Mouse (Mus musculus): Measurements from ENCODE around the gene Ifna5.
A peak's percentile ranks its signal among the peaks of the same experiment; 100 is the strongest.
"Not testable (repeated sequence)": the region's sequence is repeated elsewhere in the genome, so short reads cannot be mapped to it uniquely, and the experiment has no call there.

Gene Ifna5

DNA sequence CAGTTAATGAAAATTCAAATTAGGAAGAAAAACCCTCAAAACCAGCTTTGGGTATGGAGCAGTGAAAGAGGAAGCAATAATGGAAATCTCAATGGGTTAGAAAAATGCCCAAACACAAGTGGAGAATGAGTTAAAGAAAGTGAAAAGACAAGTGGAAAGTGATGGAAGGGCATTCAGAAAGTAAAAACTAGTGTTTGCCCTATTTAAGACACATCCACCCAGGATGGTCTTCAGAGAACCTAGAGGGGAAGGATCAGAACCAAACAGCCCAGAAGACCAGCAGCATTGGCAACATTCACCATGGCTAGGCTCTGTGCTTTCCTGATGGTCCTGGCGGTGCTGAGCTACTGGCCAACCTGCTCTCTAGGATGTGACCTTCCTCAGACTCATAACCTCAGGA lies at the start of gene Ifna5:
TSS of gene Ifna5 (plus strand) at position 301 of the 400 bp plus-strand sequence.
- DNase-seq (ENCODE audit: low read depth): not testable (repeated sequence)

DNA sequence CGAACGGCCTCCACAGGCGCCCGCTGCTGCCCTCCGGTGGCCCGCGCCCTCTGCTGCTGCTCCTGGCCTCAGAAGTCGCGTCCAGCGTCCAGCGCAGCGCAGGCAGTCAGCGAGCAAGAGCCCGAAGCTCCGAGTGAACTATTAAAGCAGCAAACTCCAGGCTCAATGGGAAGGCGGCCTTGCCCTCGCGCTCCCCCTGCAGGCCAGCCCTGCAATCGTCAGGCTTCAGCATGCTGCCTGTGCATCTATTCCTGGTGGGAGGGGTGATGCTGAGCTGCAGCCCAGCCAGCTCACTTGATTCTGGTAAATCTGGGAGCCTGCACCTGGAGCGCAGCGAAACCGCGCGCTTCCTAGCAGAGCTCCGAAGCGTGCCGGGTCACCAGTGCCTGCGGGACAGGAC lies 46.9 kb upstream of the Ifna5 start, which contains the start of gene Gm13277:
TSS of gene Gm13277 (plus strand) at position 231 of the 400 bp plus-strand sequence.
- not testable (repeated sequence) for DNase-seq (ENCODE audit: low read depth)

DNA sequence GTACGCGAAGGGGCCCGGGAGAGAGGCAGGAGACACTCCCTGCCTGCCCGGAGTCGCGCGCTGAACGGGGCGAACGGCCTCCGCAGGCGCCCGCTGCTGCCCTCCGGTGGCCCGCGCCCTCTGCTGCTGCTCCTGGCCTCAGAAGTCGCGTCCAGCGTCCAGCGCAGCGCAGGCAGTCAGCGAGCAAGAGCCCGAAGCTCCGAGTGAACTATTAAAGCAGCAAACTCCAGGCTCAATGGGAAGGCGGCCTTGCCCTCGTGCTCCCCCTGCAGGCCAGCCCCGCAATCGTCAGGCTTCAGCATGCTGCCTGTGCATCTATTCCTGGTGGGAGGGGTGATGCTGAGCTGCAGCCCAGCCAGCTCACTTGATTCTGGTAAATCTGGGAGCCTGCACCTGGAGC lies 44.1 kb upstream of the Ifna5 start, which contains the start of gene Gm13278:
TSS of gene Gm13278 (plus strand) at position 301 of the 400 bp plus-strand sequence.
- not testable (repeated sequence) for DNase-seq (ENCODE audit: low read depth)

DNA sequence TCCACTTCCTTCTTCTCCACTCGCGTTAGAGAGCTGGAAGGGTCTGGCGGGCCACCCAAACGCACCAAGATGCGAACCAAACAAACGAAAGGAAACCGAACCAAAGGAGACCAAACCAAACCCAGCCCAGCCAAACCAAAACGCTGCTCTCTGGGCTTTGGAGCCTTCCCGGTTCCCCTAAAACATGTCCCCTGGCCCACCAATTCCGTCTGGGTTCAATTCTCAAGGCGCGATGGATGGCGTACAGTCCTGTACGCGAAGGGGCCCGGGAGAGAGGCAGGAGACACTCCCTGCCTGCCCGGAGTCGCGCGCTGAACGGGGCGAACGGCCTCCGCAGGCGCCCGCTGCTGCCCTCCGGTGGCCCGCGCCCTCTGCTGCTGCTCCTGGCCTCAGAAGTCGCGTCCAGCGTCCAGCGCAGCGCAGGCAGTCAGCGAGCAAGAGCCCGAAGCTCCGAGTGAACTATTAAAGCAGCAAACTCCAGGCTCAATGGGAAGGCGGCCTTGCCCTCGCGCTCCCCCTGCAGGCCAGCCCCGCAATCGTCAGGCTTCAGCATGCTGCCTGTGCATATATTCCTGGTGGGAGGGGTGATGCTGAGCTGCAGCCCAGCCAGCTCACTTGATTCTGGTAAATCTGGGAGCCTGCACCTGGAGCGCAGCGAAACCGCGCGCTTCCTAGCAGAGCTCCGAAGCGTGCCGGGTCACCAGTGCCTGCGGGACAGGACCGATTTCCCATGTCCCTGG lies 41.2 kb upstream of the Ifna5 start, which contains the start of gene Gm13275:
TSS of gene Gm13275 (plus strand) at position 552 of the 740 bp plus-strand sequence.
- DNase-seq (ENCODE audit: low read depth): not testable (repeated sequence)

DNA sequence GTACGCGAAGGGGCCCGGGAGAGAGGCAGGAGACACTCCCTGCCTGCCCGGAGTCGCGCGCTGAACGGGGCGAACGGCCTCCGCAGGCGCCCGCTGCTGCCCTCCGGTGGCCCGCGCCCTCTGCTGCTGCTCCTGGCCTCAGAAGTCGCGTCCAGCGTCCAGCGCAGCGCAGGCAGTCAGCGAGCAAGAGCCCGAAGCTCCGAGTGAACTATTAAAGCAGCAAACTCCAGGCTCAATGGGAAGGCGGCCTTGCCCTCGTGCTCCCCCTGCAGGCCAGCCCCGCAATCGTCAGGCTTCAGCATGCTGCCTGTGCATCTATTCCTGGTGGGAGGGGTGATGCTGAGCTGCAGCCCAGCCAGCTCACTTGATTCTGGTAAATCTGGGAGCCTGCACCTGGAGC lies 38.2 kb upstream of the Ifna5 start, which contains the start of gene Gm13279:
TSS of gene Gm13279 (plus strand) at position 301 of the 400 bp plus-strand sequence.
- DNase-seq (ENCODE audit: low read depth): not testable (repeated sequence)

DNA sequence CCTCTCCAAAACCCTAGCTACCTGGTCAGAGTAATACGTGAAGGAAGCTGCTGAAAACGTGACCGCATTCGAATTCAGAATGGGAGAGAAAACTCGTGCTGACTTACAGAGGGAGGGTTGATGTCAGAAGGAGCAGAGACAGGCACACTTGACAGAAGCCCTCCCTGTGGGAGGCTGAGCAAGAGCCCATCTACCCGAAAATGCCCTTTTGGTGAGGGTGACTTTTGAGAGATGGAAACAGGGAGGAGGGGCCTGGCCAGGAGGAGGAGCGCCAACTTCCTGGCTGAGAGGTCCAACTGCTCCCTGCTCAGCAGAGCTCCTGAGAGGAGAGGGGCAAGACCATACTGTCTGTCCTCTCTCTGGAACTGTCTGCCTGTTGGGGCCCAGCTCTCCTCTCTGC lies 36.0 kb upstream of the Ifna5 start, which contains the start of gene Gm13285:
TSS of gene Gm13285 (plus strand) at position 301 of the 400 bp plus-strand sequence.
- DNase-seq (ENCODE audit: low read depth): not testable (repeated sequence)

DNA sequence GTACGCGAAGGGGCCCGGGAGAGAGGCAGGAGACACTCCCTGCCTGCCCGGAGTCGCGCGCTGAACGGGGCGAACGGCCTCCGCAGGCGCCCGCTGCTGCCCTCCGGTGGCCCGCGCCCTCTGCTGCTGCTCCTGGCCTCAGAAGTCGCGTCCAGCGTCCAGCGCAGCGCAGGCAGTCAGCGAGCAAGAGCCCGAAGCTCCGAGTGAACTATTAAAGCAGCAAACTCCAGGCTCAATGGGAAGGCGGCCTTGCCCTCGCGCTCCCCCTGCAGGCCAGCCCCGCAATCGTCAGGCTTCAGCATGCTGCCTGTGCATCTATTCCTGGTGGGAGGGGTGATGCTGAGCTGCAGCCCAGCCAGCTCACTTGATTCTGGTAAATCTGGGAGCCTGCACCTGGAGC lies 32.4 kb upstream of the Ifna5 start, which contains the start of gene Gm13287:
TSS of gene Gm13287 (plus strand) at position 301 of the 400 bp plus-strand sequence.
- DNase-seq (ENCODE audit: low read depth): not testable (repeated sequence)

DNA sequence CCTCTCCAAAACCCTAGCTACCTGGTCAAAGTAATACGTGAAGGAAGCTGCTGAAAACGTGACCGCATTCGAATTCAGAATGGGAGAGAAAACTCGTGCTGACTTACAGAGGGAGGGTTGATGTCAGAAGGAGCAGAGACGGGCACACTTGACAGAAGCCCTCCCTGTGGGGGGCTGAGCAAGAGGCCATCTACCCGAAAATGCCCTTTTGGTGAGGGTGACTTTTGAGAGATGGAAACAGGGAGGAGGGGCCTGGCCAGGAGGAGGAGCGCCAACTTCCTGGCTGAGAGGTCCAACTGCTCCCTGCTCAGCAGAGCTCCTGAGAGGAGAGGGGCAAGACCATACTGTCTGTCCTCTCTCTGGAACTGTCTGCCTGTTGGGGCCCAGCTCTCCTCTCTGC lies 30.1 kb upstream of the Ifna5 start, which contains the start of gene Gm13288:
TSS of gene Gm13288 (plus strand) at position 301 of the 400 bp plus-strand sequence.
- not testable (repeated sequence) for DNase-seq (ENCODE audit: low read depth)

DNA sequence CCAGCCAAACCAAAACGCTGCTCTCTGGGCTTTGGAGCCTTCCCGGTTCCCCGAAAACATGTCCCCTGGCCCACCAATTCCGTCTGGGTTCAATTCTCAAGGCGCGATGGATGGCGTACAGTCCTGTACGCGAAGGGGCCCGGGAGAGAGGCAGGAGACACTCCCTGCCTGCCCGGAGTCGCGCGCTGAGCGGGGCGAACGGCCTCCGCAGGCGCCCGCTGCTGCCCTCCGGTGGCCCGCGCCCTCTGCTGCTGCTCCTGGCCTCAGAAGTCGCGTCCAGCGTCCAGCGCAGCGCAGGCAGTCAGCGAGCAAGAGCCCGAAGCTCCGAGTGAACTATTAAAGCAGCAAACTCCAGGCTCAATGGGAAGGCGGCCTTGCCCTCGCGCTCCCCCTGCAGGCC lies 29.6 kb upstream of the Ifna5 start:
- not testable (repeated sequence) for DNase-seq (ENCODE audit: low read depth)

DNA sequence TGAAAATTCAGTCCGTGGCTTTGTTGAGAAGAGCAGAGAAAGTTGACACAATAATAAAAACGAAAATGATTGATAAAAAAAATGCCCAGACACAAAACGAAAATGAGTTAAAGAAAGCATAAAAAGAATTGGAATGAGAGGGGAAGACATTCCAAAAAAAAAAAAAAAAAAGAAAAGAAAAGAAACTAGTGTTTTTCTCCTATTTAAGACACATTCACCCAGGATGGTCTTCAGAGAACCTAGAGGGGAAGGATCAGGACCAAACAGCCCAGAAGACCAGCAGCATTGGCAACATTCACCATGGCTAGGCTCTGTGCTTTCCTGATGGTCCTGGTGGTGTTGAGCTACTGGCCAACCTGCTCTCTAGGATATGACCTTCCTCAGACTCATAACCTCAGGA lies 19.4 kb upstream of the Ifna5 start, which contains the start of gene Ifna7:
TSS of gene Ifna7 (plus strand) at position 301 of the 400 bp plus-strand sequence.
- DNase-seq (ENCODE audit: low read depth): no peak

DNA sequence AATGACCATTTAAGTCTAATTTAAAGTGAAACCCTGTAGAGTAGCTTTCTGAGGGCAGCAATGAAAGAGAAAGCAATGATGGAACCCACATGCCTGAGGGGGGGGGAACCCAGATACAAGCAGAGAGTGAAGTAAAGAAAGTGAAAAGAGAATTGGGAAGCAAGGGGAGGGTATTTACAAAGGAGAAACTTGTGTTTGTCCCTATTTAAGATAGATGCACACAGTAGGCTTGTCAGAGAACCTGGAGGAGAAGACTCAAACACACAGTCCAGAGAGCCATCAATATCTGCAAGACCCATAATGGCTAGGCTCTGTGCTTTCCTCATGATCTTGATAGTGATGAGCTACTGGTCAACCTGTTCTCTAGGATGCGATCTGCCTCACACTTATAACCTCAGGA lies 15.7 kb upstream of the Ifna5 start, which contains the start of gene Ifna11:
TSS of gene Ifna11 (plus strand) at position 301 of the 400 bp plus-strand sequence.
- DNase-seq (ENCODE audit: low read depth): no peak

DNA sequence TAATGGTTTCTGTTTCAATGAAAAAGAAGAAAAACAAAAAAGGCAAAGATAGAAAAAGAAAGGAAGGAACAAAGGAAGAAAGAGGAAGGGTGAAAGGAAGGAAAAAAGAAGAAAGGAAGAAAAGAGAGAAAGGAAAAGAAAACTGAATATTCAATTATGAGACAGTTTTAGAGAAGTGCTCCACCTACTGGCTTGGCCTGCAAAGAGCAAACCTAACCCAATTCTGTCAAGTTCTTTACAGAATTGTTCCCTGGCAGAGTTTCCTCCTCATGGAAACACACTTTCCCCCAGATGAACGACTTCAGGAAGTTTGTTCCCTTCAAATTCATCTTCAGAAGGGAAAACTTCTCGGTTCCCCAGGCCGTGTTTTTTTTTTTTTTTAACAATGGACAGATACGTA lies 12.3 kb upstream of the Ifna5 start:
- peak; percentile 55 for DNase-seq (ENCODE audit: low read depth)

DNA sequence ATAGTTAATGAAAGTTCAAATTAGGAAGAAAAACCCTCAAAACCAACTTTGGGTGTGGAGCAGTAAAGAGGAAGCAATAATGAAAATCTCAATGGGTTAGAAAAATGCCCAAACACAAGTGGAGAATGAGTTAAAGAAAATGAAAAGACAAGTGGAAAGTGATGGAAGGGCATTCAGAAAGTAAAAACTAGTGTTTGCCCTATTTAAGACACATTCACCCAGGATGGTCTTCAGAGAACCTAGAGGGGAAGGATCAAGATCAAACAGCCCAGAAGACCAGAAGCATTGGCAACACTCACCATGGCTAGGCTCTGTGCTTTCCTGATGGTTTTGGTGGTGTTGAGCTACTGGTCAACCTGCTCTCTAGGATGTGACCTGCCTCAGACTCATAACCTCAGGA lies 8.2 kb upstream of the Ifna5 start, which contains the start of gene Ifna6:
TSS of gene Ifna6 (plus strand) at position 301 of the 400 bp plus-strand sequence.
- not testable (repeated sequence) for DNase-seq (ENCODE audit: low read depth)

DNA sequence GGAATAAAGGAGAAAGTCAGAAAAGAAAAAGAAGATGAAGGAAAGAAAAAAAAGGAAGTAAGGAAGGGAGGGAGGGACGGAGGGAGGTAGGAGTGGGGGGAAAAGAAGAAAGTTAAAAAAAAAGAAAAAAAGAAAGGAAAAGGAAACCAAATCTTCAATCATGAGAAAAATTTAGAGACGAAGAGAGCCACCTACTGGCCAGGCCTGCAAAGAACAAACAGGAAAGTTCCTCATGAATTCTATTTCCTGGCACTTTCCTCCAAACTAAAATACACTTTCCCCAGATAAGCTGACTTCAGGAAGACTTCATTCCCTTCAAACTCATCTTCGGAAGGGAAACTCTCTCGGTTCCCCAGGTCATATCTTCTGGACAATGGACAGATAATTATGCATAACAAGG lies 4.8 kb upstream of the Ifna5 start:
- DNase-seq (ENCODE audit: low read depth): peak; percentile 65

DNA sequence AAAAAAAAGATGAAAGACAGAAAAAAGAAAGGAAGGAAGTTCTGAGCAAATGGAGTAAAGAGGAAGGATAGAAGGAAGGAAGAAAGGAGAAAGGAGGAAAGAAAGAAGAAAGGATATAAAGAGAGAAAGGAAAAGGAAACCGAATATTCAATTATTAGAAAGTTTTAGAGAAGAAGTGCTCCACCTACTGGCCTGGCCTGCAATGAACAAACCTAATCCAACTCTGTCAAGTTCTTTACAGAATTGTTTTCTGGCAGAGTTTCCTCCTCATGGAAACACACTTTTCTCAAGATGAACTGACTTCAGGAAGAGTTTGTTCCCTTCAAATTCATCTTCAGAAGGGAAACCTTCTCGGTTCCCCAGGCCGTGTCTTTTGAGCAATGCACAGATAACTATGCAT lies 3.5 kb downstream of the Ifna5 start:
- peak; percentile 57 for DNase-seq (ENCODE audit: low read depth)

DNA sequence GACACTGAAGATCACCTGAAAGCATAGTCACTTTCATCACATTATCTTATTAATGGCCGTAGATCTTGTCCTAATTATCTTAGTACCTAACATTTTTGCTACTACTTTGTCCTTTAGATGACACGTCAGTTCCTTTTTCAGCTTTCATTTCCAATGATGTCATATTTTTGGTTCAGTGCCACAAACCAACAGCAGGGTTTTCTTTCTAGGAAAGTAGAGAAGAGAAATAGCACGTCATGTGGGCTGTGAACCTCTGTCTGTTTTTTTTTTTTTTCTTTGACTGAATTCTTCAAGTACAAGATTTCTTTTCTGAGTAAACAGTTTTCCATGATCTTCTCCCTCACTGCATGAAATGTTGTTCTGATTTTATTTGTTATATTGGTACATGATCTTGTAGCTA lies 4.7 kb downstream of the Ifna5 start:
- DNase-seq (ENCODE audit: low read depth): no peak

DNA sequence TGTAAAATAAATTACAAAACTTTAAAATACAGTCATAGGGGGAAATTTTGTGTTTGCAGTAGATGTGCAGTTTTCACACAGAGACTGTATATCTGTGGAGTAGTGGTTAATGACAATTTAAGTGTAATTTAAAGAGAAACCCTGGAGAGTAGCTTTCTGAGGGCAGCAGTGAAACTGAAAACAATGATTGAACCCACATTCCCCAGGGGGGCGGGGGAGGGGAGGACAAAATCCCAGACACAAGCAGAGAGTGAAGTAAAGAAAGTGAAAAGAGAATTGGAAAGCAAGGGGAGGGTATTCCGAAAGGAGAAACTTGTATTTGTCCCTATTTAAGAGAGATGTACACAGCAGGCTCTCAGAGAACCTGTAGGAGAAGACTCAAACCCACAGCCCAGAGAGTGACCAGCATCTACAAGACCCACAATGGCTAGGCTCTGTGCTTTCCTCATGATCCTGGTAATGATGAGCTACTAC lies 6.2 kb downstream of the Ifna5 start, which contains the start of gene Ifna4:
TSS of gene Ifna4 (plus strand) at position 424 of the 474 bp plus-strand sequence.
- no peak for DNase-seq (ENCODE audit: low read depth)

DNA sequence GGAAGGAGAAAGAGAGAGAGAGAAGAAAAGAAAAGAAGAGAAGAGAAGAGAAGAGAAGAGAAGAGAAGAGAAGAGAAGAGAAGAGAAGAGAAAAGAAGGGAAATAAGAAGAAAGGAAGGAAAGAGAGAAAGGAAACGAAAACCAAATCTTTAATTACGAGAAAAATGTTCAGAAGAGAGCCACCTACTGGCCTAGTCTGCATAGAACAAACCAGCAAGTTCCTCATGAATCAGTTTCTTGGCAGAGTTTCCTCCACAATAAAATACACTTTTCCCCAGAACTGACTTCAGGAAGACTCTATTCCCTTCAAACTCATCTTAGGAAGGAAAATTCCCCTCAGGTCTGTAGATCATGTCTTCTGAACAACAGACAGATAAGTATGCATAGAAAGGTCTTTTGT lies 10.0 kb downstream of the Ifna5 start:
- peak; percentile 47 for DNase-seq (ENCODE audit: low read depth)

DNA sequence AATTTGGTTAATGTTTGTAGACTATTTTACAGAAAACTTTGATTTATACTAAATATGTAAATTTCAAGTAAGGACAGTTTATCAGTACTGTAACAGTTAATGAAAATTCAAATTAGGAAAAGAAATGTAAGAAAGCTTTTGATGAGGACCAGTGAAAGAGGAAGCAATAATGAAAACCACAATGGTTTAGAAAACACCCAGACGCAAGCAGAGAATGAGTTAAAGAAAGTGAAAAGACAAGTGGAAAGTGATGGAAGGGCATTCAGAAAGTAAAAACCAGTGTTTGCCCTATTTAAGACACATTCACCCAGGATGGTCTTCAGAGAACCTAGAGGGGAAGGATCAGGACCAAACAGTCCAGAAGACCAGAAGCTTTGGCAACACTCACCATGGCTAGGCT lies 14.4 kb downstream of the Ifna5 start, which contains the start of gene Ifna1:
TSS of gene Ifna1 (plus strand) at position 390 of the 400 bp plus-strand sequence.
- no peak for DNase-seq (ENCODE audit: low read depth)

DNA sequence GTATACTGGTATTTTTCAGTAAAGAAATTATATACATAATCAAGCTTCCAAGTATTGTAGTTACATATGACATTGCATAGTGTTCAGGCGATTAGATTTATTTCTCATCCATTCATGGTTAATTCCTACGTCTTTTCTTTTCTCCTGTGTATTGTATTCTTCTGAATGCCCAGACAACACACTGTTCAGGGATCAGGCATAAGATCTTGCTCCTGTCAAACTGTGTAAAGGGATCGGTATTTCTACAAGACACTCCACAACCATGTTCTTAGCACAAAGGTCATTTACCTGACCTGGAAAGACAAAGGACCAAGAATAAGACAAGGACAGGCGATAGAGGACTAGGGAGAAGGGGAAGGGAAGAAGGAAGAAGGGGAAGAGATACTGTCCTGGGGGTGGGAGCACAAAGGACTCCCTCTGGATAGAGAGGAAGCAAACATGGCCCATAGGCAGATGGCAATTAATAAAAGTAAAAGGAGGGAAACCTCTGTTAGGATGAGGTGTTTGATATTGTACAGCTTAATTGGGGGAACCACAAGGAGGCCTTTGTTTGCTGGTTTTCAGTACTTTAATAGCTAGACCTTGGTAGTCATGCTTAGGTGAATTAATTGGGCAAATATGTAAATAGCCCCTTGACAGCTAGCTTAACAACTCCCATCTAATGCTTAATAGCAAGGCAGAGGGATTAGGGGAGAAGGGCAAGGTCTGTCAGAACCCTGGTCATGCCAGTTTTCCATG lies 15.9 kb downstream of the Ifna5 start:
- DNase-seq (ENCODE audit: low read depth): no peak

DNA sequence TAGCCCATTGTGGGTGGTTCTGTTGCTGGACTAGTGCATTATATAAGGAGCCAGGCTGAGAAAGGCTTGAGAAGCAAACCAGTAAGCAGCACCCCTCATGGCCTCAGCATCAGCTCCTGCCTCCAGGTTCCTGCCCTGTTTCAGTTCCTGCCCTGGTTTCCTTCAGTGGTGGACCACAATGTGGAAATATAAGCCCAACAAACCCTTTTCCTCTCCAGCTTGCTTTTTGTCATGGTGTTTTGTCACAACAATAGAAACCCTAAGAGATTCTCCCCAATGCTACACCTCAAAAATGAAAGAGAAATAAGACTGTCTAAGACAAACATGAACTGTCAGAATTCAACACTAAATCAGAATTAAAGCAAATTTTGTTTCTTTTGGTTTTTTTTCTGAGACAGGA lies 23.9 kb downstream of the Ifna5 start:
- no peak for DNase-seq (ENCODE audit: low read depth)

DNA sequence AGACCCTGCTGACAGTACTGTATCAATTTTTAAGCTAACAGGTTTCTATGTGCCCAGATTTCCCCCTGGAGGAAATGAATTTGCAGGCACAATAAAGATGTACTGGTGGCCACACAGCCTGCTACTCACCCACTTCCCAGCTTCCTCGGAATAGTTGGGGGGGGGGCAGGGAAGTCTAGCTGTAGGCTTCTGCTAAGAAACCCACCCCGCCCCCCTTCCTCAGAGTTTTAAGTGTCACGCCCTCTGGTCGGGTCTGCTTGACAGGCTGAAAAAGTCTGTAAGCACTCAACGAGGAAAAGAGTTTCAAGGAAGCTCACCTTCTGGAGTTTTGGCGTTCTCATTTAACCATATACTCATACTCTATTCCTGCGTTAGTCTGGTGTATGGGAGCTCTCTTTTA lies 28.0 kb downstream of the Ifna5 start:
- no peak for DNase-seq (ENCODE audit: low read depth)
